Mouse (Mus musculus): ENCODE results near the gene Olfr1371. TPM values are rescaled to one million over a fixed set of nuclear protein-coding genes. Genes with fewer than 3 reads are reported as not detected.
"Not testable (repeated sequence)": the region's sequence is repeated elsewhere in the genome, so short reads cannot be mapped to it uniquely, and the experiment has no call there.

Gene Olfr1371
- polyA plus RNA-seq, 1 experiment from 2014 or later = not detected

DNA sequence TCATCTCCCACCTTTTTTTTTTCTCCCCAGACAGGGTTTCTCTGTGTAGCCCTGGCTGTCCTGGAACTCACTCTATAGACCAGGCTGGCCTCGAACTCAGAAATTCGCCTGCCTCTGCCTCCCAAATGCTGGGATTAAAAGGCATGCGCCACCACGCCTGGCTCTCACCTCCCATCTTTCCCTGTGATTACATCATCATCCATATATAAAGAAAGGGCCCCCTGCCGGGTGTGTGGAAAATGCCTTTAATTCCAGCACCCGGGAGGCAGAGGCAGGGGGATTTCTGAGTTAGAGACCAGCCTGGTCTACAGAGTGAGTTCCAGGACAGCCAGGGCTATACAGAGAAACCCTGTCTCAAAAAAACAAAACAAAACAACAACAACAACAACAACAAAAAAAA, 8.1 kb upstream of the Olfr1371 start:
- WGBS = 86% methylated on average over 6 of the region's 6 CpGs

DNA sequence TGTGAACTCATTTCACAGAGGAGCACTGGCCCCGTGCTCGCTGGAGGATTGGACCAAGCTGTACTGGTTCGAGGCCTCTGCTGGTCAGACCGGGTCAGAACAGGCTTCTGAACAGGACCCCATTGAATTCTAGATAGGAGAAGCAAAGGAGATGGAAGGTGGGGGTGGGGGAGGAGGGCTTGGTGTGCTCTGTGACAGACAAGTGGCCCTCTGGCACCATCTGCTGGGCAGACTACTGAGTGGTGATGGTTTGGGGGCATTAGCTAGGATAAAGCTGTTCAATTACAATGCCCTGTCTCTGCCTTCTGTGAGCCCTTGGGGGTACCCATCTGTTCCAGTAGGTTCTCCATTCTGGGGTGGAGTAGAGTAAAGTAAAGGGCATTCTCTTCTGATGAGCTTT, 6.5 kb upstream of the Olfr1371 start:
- 0 out of 2 replicates have a peak overlapping the region, but pooled peaks have one; percentile 11 for H3K4me2 ChIP-seq (replicated peaks)

More for the DNA sequence above, 8.1 kb upstream of the Olfr1371 start:
- not testable (repeated sequence) for ATAC-seq (ENCODE audit: low FRiP score); H3K27me3 ChIP-seq; H3K9ac ChIP-seq; H3K36me3 ChIP-seq; H3K4me2 ChIP-seq (replicated peaks); H3K9me3 ChIP-seq (replicated peaks); H3K4me3 ChIP-seq; H3K27ac ChIP-seq; H3K4me1 ChIP-seq

DNA sequence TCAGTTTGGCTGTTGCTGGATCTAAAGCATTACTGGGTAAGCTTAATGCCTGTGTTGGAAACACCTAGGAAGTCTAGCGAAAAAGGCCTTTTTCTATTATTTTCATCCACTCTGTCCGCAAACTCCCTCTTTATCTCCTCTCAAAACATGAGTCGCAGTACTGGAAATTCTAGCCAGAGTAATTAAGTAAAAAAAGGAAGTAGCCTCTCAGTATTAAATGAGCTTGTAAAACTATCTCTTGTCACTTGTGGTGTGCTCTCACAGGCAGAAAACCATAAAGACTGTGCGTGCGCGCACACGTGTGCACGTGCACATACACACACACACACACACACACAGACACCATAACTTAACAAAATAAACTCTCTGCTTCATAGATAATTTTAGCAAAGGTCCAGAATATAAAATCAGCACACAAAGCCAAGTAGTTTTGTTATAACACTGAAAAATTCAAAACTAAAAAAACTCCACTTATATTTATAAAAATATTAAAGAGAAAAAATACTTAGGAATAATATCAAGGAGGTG, 17.2 kb downstream of the Olfr1371 start:
- not testable (repeated sequence) for ATAC-seq (ENCODE audit: low FRiP score); H3K36me3 ChIP-seq; H3K9me3 ChIP-seq (replicated peaks); H3K4me3 ChIP-seq; H3K27ac ChIP-seq; H3K27me3 ChIP-seq; H3K4me1 ChIP-seq; H3K4me2 ChIP-seq (replicated peaks); H3K9ac ChIP-seq
- 96% methylated on average over 8 of the region's 8 CpGs for WGBS

More for the DNA sequence above, 6.5 kb upstream of the Olfr1371 start:
- ATAC-seq (ENCODE audit: low FRiP score) = no peak
- no peaks in the 10 kb centered on the region for H3K9me3 ChIP-seq (replicated peaks)
- no peaks in the 10 kb centered on the region for H3K36me3 ChIP-seq
- H3K4me1 ChIP-seq = no peaks in the 10 kb centered on the region
- no peak overlapping the region for H3K27ac ChIP-seq
- H3K4me3 ChIP-seq = no peak overlapping the region
- WGBS = 10% methylated on average over 4 of the region's 4 CpGs
- H3K27me3 ChIP-seq = 0 out of 2 replicates have a peak, but pooled peaks cover 8% of the 10 kb centered on the region
- H3K9ac ChIP-seq = no peak overlapping the region

DNA sequence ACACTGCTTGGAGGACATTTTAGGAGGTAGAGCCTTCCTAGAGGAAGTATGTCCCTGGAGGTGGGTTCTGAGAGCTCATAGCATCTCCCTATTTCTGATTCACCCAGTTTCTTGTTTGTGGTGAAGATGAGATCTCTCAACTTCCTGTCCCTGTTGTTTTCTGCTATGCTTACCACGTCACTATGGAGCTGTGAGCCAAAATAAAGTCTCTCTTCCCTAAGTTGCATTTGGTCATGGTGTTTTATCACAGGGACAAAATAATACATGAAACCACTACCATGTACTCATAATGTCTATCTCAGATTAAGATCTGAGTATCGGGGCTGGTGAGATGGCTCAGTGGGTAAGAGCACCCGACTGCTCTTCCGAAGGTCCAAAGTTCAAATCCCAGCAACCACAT, 33.1 kb downstream of the Olfr1371 start:
- H3K9ac ChIP-seq; H3K4me1 ChIP-seq; H3K27ac ChIP-seq; H3K4me2 ChIP-seq (replicated peaks); H3K4me3 ChIP-seq; H3K36me3 ChIP-seq; ATAC-seq (ENCODE audit: low FRiP score); H3K9me3 ChIP-seq (replicated peaks); H3K27me3 ChIP-seq: not testable (repeated sequence)
- 91% methylated on average over 4 of the region's 4 CpGs for WGBS

DNA sequence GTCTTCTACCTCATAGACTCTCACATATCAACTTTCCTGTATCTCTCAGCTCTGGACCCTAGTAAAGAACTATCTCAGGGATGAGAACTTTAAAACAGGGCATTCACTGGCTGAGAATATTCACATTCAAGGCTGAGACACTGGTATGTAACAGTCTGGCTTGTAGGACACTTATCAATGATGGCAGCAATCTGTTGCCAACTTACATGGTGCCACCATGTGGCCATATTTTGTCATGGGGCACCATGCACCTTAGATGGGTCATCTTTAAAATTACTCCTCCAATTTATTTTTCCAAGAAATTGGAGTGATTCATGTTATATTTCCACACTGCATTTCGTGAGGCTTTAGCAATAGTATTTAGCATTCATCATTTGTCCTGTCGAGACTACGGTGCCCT, 33.9 kb downstream of the Olfr1371 start:
- H3K27ac ChIP-seq; H3K9me3 ChIP-seq (replicated peaks); H3K4me2 ChIP-seq (replicated peaks); H3K4me3 ChIP-seq; ATAC-seq (ENCODE audit: low FRiP score); H3K4me1 ChIP-seq; H3K27me3 ChIP-seq; H3K36me3 ChIP-seq; H3K9ac ChIP-seq: not testable (repeated sequence)
- WGBS = 85% methylated on average over 2 of the region's 3 CpGs

DNA sequence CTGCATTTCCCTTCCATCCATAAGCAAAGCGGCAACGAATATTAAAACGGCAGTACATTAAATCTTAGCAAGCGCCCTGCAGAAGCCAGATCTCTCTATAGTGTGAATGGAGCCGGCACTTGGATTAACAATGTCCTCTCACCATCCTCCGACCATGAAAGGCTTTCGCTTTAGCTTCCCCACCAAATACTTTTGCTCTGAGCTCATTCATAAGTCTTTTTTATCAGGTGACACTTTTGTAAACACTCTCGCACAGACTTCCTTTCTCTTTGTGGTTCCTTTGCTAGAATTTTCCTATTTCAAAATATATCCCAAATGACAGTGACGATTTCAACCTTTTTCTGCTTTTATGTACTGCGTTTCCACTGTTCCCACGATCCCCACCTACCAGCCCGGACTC, 45.3 kb downstream of the Olfr1371 start:
- Histone ChIP-seq H3K36me3 (no peaks in the 10 kb centered on the region), H3K4me2 (replicated peaks) (peak overlapping the region; percentile 65), H3K4me1 (no peaks in the 10 kb centered on the region), H3K4me3 (peak overlapping the region; percentile 41), H3K27me3 (peaks cover 53% of the 10 kb centered on the region), H3K27ac (no peak overlapping the region), H3K9ac (no peak overlapping the region), H3K9me3 (replicated peaks) (no peaks in the 10 kb centered on the region)
- ATAC-seq (ENCODE audit: low FRiP score) = no peak
- 20% methylated on average over 12 of the region's 12 CpGs for WGBS

DNA sequence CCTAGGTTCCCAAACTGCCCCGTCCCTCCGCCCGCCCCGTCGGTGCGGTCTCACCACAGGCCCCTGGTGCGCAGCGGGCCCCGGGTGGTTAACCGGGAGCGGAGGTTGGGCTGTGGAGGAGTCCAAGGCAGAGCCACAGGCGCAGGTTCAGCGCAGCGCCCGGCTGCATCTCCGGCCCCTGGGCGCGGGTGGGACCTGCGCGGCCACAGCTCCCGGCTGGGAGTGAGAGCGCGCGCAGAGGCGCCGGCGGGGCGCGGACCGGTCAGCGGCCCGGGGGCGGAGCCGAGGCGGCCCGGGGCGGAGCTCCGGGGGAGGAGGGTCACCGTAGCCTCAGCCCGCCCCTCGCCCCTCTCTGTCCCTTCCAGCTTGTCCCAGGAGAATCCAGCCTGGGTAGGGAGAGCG, 45.9 kb downstream of the Olfr1371 start:
- H3K27ac ChIP-seq; H3K9me3 ChIP-seq (replicated peaks); H3K9ac ChIP-seq; ATAC-seq (ENCODE audit: low FRiP score); H3K4me1 ChIP-seq; H3K36me3 ChIP-seq: not testable (repeated sequence)
- Histone ChIP-seq H3K4me2 (replicated peaks) (peak overlapping the region; percentile 65), H3K4me3 (peak overlapping the region; percentile 41), H3K27me3 (peaks cover 56% of the 10 kb centered on the region)
- whole genome bisulfite sequencing = 3% methylated on average over 23 of the region's 42 CpGs

DNA sequence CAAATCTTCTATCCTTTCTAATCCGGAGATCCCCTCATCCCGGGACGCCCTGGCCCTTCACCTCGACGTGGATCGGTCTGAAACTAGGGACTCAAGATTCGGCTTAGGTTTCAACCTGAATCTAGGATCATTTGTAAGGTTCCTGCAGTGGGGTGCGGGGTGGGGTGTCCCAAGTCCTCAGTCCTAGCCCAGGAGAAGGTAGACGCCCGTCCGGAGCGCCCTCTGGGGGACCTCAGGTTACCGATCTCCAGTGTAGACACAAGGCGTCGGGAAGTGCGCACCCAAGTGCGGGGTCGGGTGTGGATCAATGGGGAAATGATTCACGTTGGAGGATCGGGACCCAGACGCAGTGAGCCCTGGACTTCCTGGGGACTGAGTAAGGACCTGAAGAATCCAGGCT, 46.7 kb downstream of the Olfr1371 start:
- 0 out of 2 replicates have a peak overlapping the region, but pooled peaks have one; percentile 41 for H3K4me3 ChIP-seq
- H3K4me1 ChIP-seq = no peaks in the 10 kb centered on the region
- under 1% methylated on average over 21 of the region's 21 CpGs for WGBS
- no peak overlapping the region for H3K4me2 ChIP-seq (replicated peaks)
- no peak overlapping the region for H3K9ac ChIP-seq
- H3K36me3 ChIP-seq = no peaks in the 10 kb centered on the region
- no peaks in the 10 kb centered on the region for H3K9me3 ChIP-seq (replicated peaks)
- no peak for ATAC-seq (ENCODE audit: low FRiP score)
- H3K27ac ChIP-seq = no peak overlapping the region
- peaks cover 56% of the 10 kb centered on the region for H3K27me3 ChIP-seq

DNA sequence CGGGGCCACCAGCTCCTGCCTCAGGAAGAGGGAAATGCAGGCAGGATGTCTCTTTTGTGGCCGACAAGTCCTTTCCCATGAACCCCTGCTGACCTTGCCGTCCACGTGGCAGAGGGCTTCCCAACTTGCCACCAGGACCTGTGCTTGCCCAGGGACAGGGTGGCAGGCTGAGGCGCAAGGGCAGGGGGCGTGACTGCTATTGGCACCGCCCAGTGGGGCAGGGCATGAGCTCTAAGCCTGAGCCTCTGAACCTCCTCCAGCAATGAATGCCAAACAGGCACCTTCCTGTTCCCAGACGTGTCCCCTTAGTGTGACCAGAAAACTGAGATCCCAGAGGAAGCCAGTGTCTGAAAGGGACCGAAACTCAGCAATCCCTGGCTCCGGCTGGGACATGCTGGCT, 49.9 kb downstream of the Olfr1371 start:
- no peak for ATAC-seq (ENCODE audit: low FRiP score)
- H3K9ac ChIP-seq = no peak overlapping the region
- no peak overlapping the region for H3K4me3 ChIP-seq
- peaks cover 42% of the 10 kb centered on the region for H3K27me3 ChIP-seq
- H3K4me2 ChIP-seq (replicated peaks) = no peak overlapping the region
- H3K36me3 ChIP-seq = no peaks in the 10 kb centered on the region
- H3K9me3 ChIP-seq (replicated peaks) = no peaks in the 10 kb centered on the region
- H3K4me1 ChIP-seq = no peaks in the 10 kb centered on the region
- WGBS = 37% methylated on average over 10 of the region's 10 CpGs
- H3K27ac ChIP-seq = no peak overlapping the region

Other genes starting within 250 kb of the Olfr1371 start
- gene Cdkn2aipnl, start 246.3 kb downstream of the Olfr1371 start, polyA plus RNA-seq (2016; fragmentation: Nextera tagmentation; extraction: Ambion mirVana) = 106 and 107 TPM in 2 replicates
- gene Ube2b, start 213.2 kb downstream of the Olfr1371 start, polyA plus RNA-seq (2016; fragmentation: Nextera tagmentation; extraction: Ambion mirVana) = 228 and 245 TPM in 2 replicates
- 17.4 and 17.5 TPM in 2 replicates for gene Cdkl3, start 209.8 kb downstream of the Olfr1371 start, polyA plus RNA-seq (2016; fragmentation: Nextera tagmentation; extraction: Ambion mirVana)
- gene Ppp2ca, start 115.3 kb downstream of the Olfr1371 start, polyA plus RNA-seq (2016; fragmentation: Nextera tagmentation; extraction: Ambion mirVana) = 123 and 126 TPM in 2 replicates
- not detected in 2 replicates for gene Olfr1373, start 68.5 kb downstream of the Olfr1371 start, polyA plus RNA-seq (2016; fragmentation: Nextera tagmentation; extraction: Ambion mirVana)
- gene Skp1a, start 18.0 kb upstream of the Olfr1371 start, polyA plus RNA-seq (2016; fragmentation: Nextera tagmentation; extraction: Ambion mirVana) = 978 and 979 TPM in 2 replicates
- gene Tcf7, start 69.0 kb upstream of the Olfr1371 start, polyA plus RNA-seq (2016; fragmentation: Nextera tagmentation; extraction: Ambion mirVana) = 7.6 and 8.6 TPM in 2 replicates
- 232 and 233 TPM in 2 replicates for gene Vdac1, start 146.9 kb upstream of the Olfr1371 start, polyA plus RNA-seq (2016; fragmentation: Nextera tagmentation; extraction: Ambion mirVana)
- 172 and 178 TPM in 2 replicates for gene 9530068E07Rik, start 182.4 kb upstream of the Olfr1371 start, polyA plus RNA-seq (2016; fragmentation: Nextera tagmentation; extraction: Ambion mirVana)

Measured in hindbrain, embryonic 12.5 days (tissue).